Mouse (Mus musculus): ENCODE results near the gene Selenok.

GRCm38 (mm10) chr14:29986096-29986495 is 18.0 kb downstream of the Selenok start:
- no peak for TF ChIP-seq TAL1 (IDR thresholded peaks at IDR 0.05; ENCODE audit: low read length)
- no peak for TF ChIP-seq GATA1 (IDR thresholded peaks at IDR 0.05; ENCODE audit: low read length)
